Mouse (Mus musculus) neural tube, embryonic 15.5 days (tissue): ENCODE results near the gene Ndufb3. TPM values are rescaled to one million over a fixed set of nuclear protein-coding genes. Genes with fewer than 3 reads are reported as not detected.
"Not testable (repeated sequence)": the region's sequence is repeated elsewhere in the genome, so short reads cannot be mapped to it uniquely, and the experiment has no call there.

ENCODE experiments used
- ATAC-seq: fragments of 200-750 bp; cut with Nextera tagmentation; 2 replicates; pipeline ENCODE4 v1.8.0; 2017; ENCODE audit warnings: mild to moderate bottlenecking, moderate TSS enrichment, moderate library complexity; ENCODE audit not compliant: low FRiP score
- H3K27ac ChIP-seq: fragments of 300-500 bp; sonication (generic); replicated peaks from 2 replicates; pipeline ENCODE4 v1.5.1; 2015; ENCODE audit warnings: mild to moderate bottlenecking, inconsistent platforms
- H3K27me3 ChIP-seq: fragments of 300-500 bp; sonication (generic); replicated peaks from 2 replicates; pipeline ENCODE4 v1.6.1; 2015; ENCODE audit warnings: inconsistent platforms
- H3K36me3 ChIP-seq: fragments of 300-500 bp; sonication (generic); 2 replicates; pipeline ENCODE4 v1.6.1; 2015; ENCODE audit warnings: inconsistent platforms
- H3K4me1 ChIP-seq: fragments of 300-500 bp; sonication (generic); 2 replicates; pipeline ENCODE4 v1.6.1; 2015; ENCODE audit warnings: inconsistent platforms
- H3K4me2 ChIP-seq: fragments of 300-500 bp; sonication (generic); 2 replicates; pipeline ENCODE4 v1.6.1; 2015; ENCODE audit warnings: inconsistent platforms, mild to moderate bottlenecking, moderate library complexity
- H3K4me3 ChIP-seq: fragments of 300-500 bp; sonication (generic); replicated peaks from 2 replicates; pipeline ENCODE4 v1.5.1; 2015; ENCODE audit warnings: mild to moderate bottlenecking, inconsistent platforms
- H3K9ac ChIP-seq: fragments of 300-500 bp; sonication (generic); replicated peaks from 2 replicates; pipeline ENCODE4 v1.6.1; 2015; ENCODE audit warnings: mild to moderate bottlenecking, inconsistent platforms
- H3K9me3 ChIP-seq: fragments of 300-500 bp; sonication (generic); replicated peaks from 2 replicates; pipeline ENCODE4 v1.6.1; 2016; ENCODE audit warnings: inconsistent platforms
- WGBS: fragments of 180-500 bp; shearing (Covaris S2); methylation state at CpG from one replicate; pipeline ENCODE4 v1.1.7; 2015; ENCODE audit warnings: mixed read lengths; 5-methylcytosine and 5-hydroxymethylcytosine counted together
- polyA plus RNA-seq: library from polyadenylated mRNA; unstranded; fragments of >200 nt; fragmentation: Nextera tagmentation; extraction: Ambion mirVana; gene quantifications from 2 replicates; pipeline ENCODE4 v1.2.1, GENCODE M21; 2015

Gene Ndufb3
- polyA plus RNA-seq, 1 experiment from 2014 or later: 217 TPM

- WGBS: 66% methylated on average over 6 of the region's 6 CpGs
- ATAC-seq: no peak
- H3K9ac ChIP-seq: no peak overlapping the region
These were observed 31.9 kb downstream of the Ndufb3 start for GRCm38 (mm10) chr1:58617978-58618668.

GRCm38 (mm10) chr1:58618766-58619165, 32.6 kb downstream of the Ndufb3 start:
- no peak overlapping the region for H3K9ac ChIP-seq
- 94% methylated on average over 2 of the region's 2 CpGs for WGBS
- no peak overlapping the region for H3K27ac ChIP-seq
- H3K27me3 ChIP-seq: no peaks in the 10 kb centered on the region
- H3K4me1 ChIP-seq: no peaks in the 10 kb centered on the region
- no peak for ATAC-seq
- no peaks in the 10 kb centered on the region for H3K36me3 ChIP-seq
- H3K4me3 ChIP-seq: no peak overlapping the region
- no peaks in the 10 kb centered on the region for H3K9me3 ChIP-seq
- H3K4me2 ChIP-seq: no peak overlapping the region

More at GRCm38 (mm10) chr1:58617978-58618668, 31.9 kb downstream of the Ndufb3 start:
- no peaks in the 10 kb centered on the region for H3K36me3 ChIP-seq
- H3K4me1 ChIP-seq: no peaks in the 10 kb centered on the region
- H3K9me3 ChIP-seq: no peaks in the 10 kb centered on the region
- no peak overlapping the region for H3K4me2 ChIP-seq
- H3K4me3 ChIP-seq: no peak overlapping the region
- H3K27me3 ChIP-seq: no peaks in the 10 kb centered on the region
- H3K27ac ChIP-seq: no peak overlapping the region

- WGBS: 84% methylated on average over 3 of the region's 3 CpGs
- Histone ChIP-seq H3K27ac (0 out of 2 replicates have a peak overlapping the region, but pooled peaks have one; percentile 8), H3K36me3 (no peaks in the 10 kb centered on the region), H3K4me3 (no peak overlapping the region), H3K4me1 (no peaks in the 10 kb centered on the region), H3K4me2 (no peak overlapping the region), H3K27me3 (no peaks in the 10 kb centered on the region), H3K9me3 (no peaks in the 10 kb centered on the region), H3K9ac (no peak overlapping the region)
- ATAC-seq: no peak
These were observed 35.1 kb downstream of the Ndufb3 start for GRCm38 (mm10) chr1:58621251-58621650.

- Histone ChIP-seq H3K36me3 (no peaks in the 10 kb centered on the region), H3K4me3 (no peak overlapping the region), H3K27me3 (no peaks in the 10 kb centered on the region), H3K9ac (no peak overlapping the region), H3K4me2 (no peak overlapping the region), H3K9me3 (no peaks in the 10 kb centered on the region), H3K27ac (0 out of 2 replicates have a peak overlapping the region, but pooled peaks have one; percentile 23), H3K4me1 (no peaks in the 10 kb centered on the region)
- WGBS: 68% methylated on average over 7 of the region's 7 CpGs
- ATAC-seq: peak; percentile 80
These were observed 36.0 kb downstream of the Ndufb3 start for GRCm38 (mm10) chr1:58621996-58622748.

- not testable (repeated sequence) for H3K9ac ChIP-seq, H3K27ac ChIP-seq, H3K4me2 ChIP-seq, H3K9me3 ChIP-seq, H3K27me3 ChIP-seq, H3K36me3 ChIP-seq, ATAC-seq, H3K4me3 ChIP-seq, H3K4me1 ChIP-seq
- WGBS: 73% methylated on average over 2 of the region's 2 CpGs
These were observed 42.7 kb downstream of the Ndufb3 start for GRCm38 (mm10) chr1:58628847-58629246.

Other genes with a start within 250 kb of the Ndufb3 start
- 300 and 314 TPM in 2 replicates for gene Bzw1, start 193.5 kb upstream of the Ndufb3 start, polyA plus RNA-seq
- 157 TPM in 2 replicates for gene Clk1, start 162.3 kb upstream of the Ndufb3 start, polyA plus RNA-seq
- 47.2 and 48.4 TPM in 2 replicates for gene Nif3l1, start 141.2 kb upstream of the Ndufb3 start, polyA plus RNA-seq
- 53.5 and 54.6 TPM in 2 replicates for gene Ppil3, start 140.9 kb upstream of the Ndufb3 start, polyA plus RNA-seq
- gene Orc2, start 81.3 kb upstream of the Ndufb3 start, polyA plus RNA-seq: 20.2 and 23.1 TPM in 2 replicates
- 13.1 and 15.4 TPM in 2 replicates for gene Fam126b, start 61 bp upstream of the Ndufb3 start, polyA plus RNA-seq
- gene Als2cr12, start 109.6 kb downstream of the Ndufb3 start, polyA plus RNA-seq: not detected in 2 replicates
- 15.3 and 20.0 TPM in 2 replicates for gene Cflar, start 125.1 kb downstream of the Ndufb3 start, polyA plus RNA-seq
- gene Casp8, start 209.0 kb downstream of the Ndufb3 start, polyA plus RNA-seq: 5.6 and 17.2 TPM in 2 replicates